Comparison of ENCODE assay signal across 21 mouse cellular contexts in genomic region chr13:91410116-91410515, GRCm38 (mm10). TPM values are rescaled to one million over a fixed set of nuclear protein-coding genes. Genes with fewer than 3 reads are reported as not detected.
A peak's percentile ranks its signal among the peaks of the same experiment; 100 is the strongest.
DNase-seq lines count a peak whose midpoint lies in the region; ATAC-seq lines count a peak whose summit lies in the region.
"Had no signal": no experiment of that assay in that cellular context is flagged by ENCODE, and none has a peak within 500 bp of the region (broad histone marks: within the 10 kb centered on the region; RNA-seq: fewer than 3 reads in every experiment).

No protein-coding gene starts in this region.

- peak; percentile 34 for DNase-seq in 3T3-L1 (ENCODE audit: low read depth, low spot score)
- peak; percentile 30 for DNase-seq in CD4-positive, CD25-positive, alpha-beta regulatory T cell, adult 2 months (ENCODE audit: low read depth, low spot score)
- peak; percentile 23 for DNase-seq in R1 (ENCODE audit: low read depth, low spot score)
- DNase-seq in Muller cell, postnatal 12 days (ENCODE audit: inconsistent ontology term) = no peak
- no peak for DNase-seq in right cerebral cortex, postnatal 4 days
- DNase-seq in midbrain, embryonic 11.5 days (ENCODE audit: low spot score, missing footprints) = no peak
- DNase-seq: adrenal gland, adult 2 months; cerebellum, adult 18-20 months; cerebellum, postnatal 14 days; embryo, embryonic 11 days; kidney, adult 2 months; lung, adult 2 months had no signal

- H3K9me3 ChIP-seq in midbrain, embryonic 11.5 days (ENCODE audit: control insufficient read depth, low read length) = no peaks in the 10 kb centered on the region
- H3K9me3 ChIP-seq: hindbrain, embryonic 10.5 days; liver, embryonic 12.5 days; midbrain, embryonic 15.5 days had no signal

- no peaks in the 10 kb centered on the region for H3K4me1 ChIP-seq in midbrain, embryonic 11.5 days (ENCODE audit: control insufficient read depth, insufficient read depth, low read length)
- H3K4me1 ChIP-seq: hindbrain, embryonic 10.5 days; liver, embryonic 12.5 days; midbrain, embryonic 15.5 days had no signal

- no peaks in the 10 kb centered on the region for H3K36me3 ChIP-seq in midbrain, embryonic 11.5 days (ENCODE audit: control insufficient read depth, insufficient read depth, low read length)
- H3K36me3 ChIP-seq: hindbrain, embryonic 10.5 days; liver, embryonic 12.5 days; midbrain, embryonic 15.5 days had no signal

- H3K4me3 ChIP-seq in midbrain, embryonic 11.5 days (ENCODE audit: low read depth, low read length) = no peak overlapping the region
- H3K4me3 ChIP-seq: hindbrain, embryonic 10.5 days; liver, embryonic 12.5 days; midbrain, embryonic 15.5 days had no signal

- no peak overlapping the region for H3K27ac ChIP-seq in midbrain, embryonic 11.5 days (ENCODE audit: low read depth, low read length)
- H3K27ac ChIP-seq: hindbrain, embryonic 10.5 days; kidney, postnatal 0 days; liver, embryonic 12.5 days; midbrain, embryonic 15.5 days; stomach, postnatal 0 days had no signal

- no peak overlapping the region for H3K9ac ChIP-seq in midbrain, embryonic 11.5 days (ENCODE audit: low read length)
- H3K9ac ChIP-seq: liver, embryonic 12.5 days; midbrain, embryonic 15.5 days had no signal

- peak; percentile 64 for ATAC-seq in inflammation-experienced regulatory T-cells, adult 6 months
- ATAC-seq in midbrain, embryonic 11.5 days (ENCODE audit: low FRiP score) = no peak
- ATAC-seq: forebrain, embryonic 14.5 days; hindbrain, embryonic 16.5 days; liver, embryonic 12.5 days; midbrain, embryonic 15.5 days had no signal

- no peaks in the 10 kb centered on the region for H3K27me3 ChIP-seq in midbrain, embryonic 11.5 days (ENCODE audit: control insufficient read depth, insufficient read depth, low read length)
- H3K27me3 ChIP-seq: liver, embryonic 12.5 days; midbrain, embryonic 15.5 days had no signal

- no peak overlapping the region for H3K4me2 ChIP-seq in midbrain, embryonic 11.5 days
- H3K4me2 ChIP-seq: heart, embryonic 11.5 days; liver, embryonic 12.5 days; midbrain, embryonic 15.5 days had no signal

RNA-seq across cellular contexts. Expression of gene Ssbp2, which starts 50.0 kb away (rescaled TPM):
- 100 to 1,000 TPM in 2 of 3 experiments, 10 to 100 TPM in 1; 27.3 to 231 (median 181) TPM for polyA plus RNA-seq in inflammation-experienced regulatory T-cells, adult 6 months (2017; shearing (Covaris generic))
- 164 and 167 TPM in 2 replicates for polyA plus RNA-seq in midbrain, embryonic 11.5 days (2014; fragmentation: Nextera tagmentation; extraction: Ambion mirVana)

Comparison
In these comparisons a context has a peak if more than half of its experiments do, and no peak if none do; other contexts are left out.
1. DNase-seq: peak in 3T3-L1 (single experiment), CD4-positive, CD25-positive, alpha-beta regulatory T cell, adult 2 months (single experiment) and R1 (single experiment); none in Muller cell, postnatal 12 days (single experiment), right cerebral cortex, postnatal 4 days (single experiment) and midbrain, embryonic 11.5 days (single experiment).